17 mouse cellular contexts compared by ENCODE assay signal in the genomic region with DNA sequence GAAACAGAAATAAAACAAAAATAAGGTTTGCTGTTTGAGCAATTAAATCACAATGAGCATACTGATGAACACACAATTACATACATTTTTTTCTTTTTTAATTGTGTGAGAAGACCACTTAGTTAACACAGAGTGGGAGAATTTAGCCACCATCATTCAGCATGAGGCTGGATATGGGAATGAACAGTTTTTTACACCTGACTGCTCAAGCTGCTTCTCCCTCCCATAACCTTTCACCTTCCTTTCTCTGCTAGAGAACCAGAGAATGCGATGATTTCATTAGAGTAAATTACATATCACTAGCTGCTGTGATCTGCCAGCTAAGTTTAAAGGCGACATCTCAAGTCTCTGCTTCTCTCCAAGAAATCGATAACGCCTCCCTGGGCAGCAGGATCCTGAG.
"Had no signal": no experiment of that assay in that cellular context is flagged by ENCODE, and none has a peak within 500 bp of the region (broad histone marks: within the 10 kb centered on the region; RNA-seq: fewer than 3 reads in every experiment).

No protein-coding gene starts in this region.

- H3K4me1 ChIP-seq: liver, embryonic 13.5 days; midbrain, embryonic 12.5 days; neural tube, embryonic 12.5 days; neural tube, embryonic 15.5 days; stomach, embryonic 15.5 days had no signal

- H3K4me2 ChIP-seq: liver, embryonic 13.5 days; midbrain, embryonic 12.5 days; midbrain, embryonic 15.5 days; neural tube, embryonic 12.5 days; neural tube, embryonic 15.5 days; stomach, embryonic 15.5 days had no signal

- H3K9me3 ChIP-seq: liver, embryonic 13.5 days; midbrain, embryonic 12.5 days; midbrain, embryonic 15.5 days; neural tube, embryonic 12.5 days; neural tube, embryonic 15.5 days; stomach, embryonic 15.5 days had no signal

- H3K27me3 ChIP-seq: liver, embryonic 13.5 days; midbrain, embryonic 12.5 days; midbrain, embryonic 15.5 days; neural tube, embryonic 12.5 days; neural tube, embryonic 15.5 days; stomach, embryonic 15.5 days had no signal

- H3K9ac ChIP-seq: liver, embryonic 13.5 days; midbrain, embryonic 12.5 days; midbrain, embryonic 15.5 days; neural tube, embryonic 12.5 days; neural tube, embryonic 15.5 days; stomach, embryonic 15.5 days had no signal

- ATAC-seq: intestine, embryonic 16.5 days; midbrain, embryonic 15.5 days had no signal

- H3K4me3 ChIP-seq: left cerebral cortex, adult 2 months; liver, embryonic 13.5 days; midbrain, embryonic 12.5 days; midbrain, embryonic 15.5 days; neural tube, embryonic 12.5 days; neural tube, embryonic 15.5 days; stomach, embryonic 15.5 days had no signal

- H3K36me3 ChIP-seq: liver, embryonic 13.5 days; midbrain, embryonic 12.5 days; midbrain, embryonic 15.5 days; neural tube, embryonic 12.5 days; neural tube, embryonic 15.5 days; stomach, embryonic 15.5 days had no signal

- H3K27ac ChIP-seq: left cerebral cortex, adult 2 months; liver, embryonic 13.5 days; macrophage; midbrain, embryonic 12.5 days; midbrain, embryonic 15.5 days; neural tube, embryonic 12.5 days; neural tube, embryonic 15.5 days; stomach, embryonic 15.5 days had no signal

- DNase-seq: kidney, adult 8-10 months; kidney, postnatal 14 days; layer of hippocampus, postnatal 36 days; liver, embryonic 13.5 days; lung, adult 2 months; lung, postnatal 14 days; right cerebral cortex, postnatal 4 days; spleen, adult 18-20 months; thymus, postnatal 25 days had no signal
